Mouse (Mus musculus): Measurements from ENCODE around the gene Heatr9.

- TF ChIP-seq CTCF (IDR thresholded peaks at IDR 0.05; ENCODE audit: low read depth, low read length) (no peak), GATA1 (IDR thresholded peaks at IDR 0.05; ENCODE audit: borderline replicate concordance, low read length) (no peak), TAL1 (conservative IDR thresholded peaks at IDR 0.05; ENCODE audit: low read depth, low read length) (no peak), GATA2 (IDR thresholded peaks at IDR 0.05; ENCODE audit: borderline replicate concordance, low read depth, low read length) (no peak), POLR2AphosphoS5 (IDR thresholded peaks at IDR 0.05; ENCODE audit: insufficient replicate concordance, low read depth, low read length) (no peak)
These were observed 12.5 kb downstream of the Heatr9 start for GRCm38 (mm10) chr11:83509521-83509920.

Measured in G1E (cell line).